Mouse (Mus musculus) E14TG2a.4 (cell line): ENCODE data around the gene Hoga1.

Experiments
- H3K27me3 ChIP-seq: 2 replicates; pipeline ENCODE4 v1.6.1; 2014; ENCODE audit warnings: low read length, control low read depth; ENCODE audit not compliant: insufficient read depth
- H3K36me3 ChIP-seq: 2 replicates; pipeline ENCODE4 v1.6.1; 2014; ENCODE audit warnings: low read length, control low read depth; ENCODE audit not compliant: insufficient read depth
- H3K4me1 ChIP-seq: replicated peaks from 2 replicates; pipeline ENCODE4 v1.6.1; 2014; ENCODE audit warnings: low read depth, low read length, control low read depth
- H3K4me3 ChIP-seq: replicated peaks from 2 replicates; pipeline ENCODE4 v1.5.1; 2014; ENCODE audit warnings: mild to moderate bottlenecking, low read length
- H3K9me3 ChIP-seq: 2 replicates; pipeline ENCODE4 v1.6.1; 2014; ENCODE audit warnings: low read length, control low read depth
- CTCF ChIP-seq: conservative IDR thresholded peaks from 2 replicates; pipeline ENCODE4 v1.5.1; 2014; ENCODE audit warnings: low read length
- NANOG ChIP-seq: IDR thresholded peaks from 2 replicates; pipeline ENCODE4 v1.6.1; 2014; ENCODE audit warnings: borderline replicate concordance, low read length, mixed read lengths
- POU5F1 ChIP-seq: IDR thresholded peaks from 2 replicates; pipeline ENCODE4 v1.6.1; 2014; ENCODE audit warnings: low read length, borderline replicate concordance

The Hoga1 gene

DNA sequence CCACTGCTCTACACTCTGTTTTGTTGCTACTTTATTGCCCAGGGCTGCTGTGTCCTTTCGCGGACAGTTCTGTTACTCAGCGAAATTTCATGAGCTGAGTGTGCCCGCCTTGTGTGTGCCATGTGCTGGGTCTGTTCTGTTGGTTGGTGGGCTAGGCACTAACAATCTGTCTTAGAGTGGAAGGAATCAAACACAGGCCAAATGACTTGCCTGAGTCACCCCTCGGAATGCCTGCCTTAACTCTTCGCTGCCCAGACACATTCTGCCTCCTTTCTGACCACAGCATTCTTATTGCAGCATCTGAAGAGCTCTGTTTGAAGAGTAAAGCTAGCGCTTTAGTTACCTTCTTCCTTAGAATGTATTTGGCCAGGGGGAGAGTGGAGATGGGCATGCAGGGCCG is 38.8 kb upstream of the Hoga1 start:
- H3K27me3 ChIP-seq: no peaks in the 10 kb centered on the region
- H3K4me3 ChIP-seq: no peak overlapping the region
- H3K4me1 ChIP-seq: peaks cover 65% of the 10 kb centered on the region
- peaks cover 5% of the 10 kb centered on the region for H3K36me3 ChIP-seq
- H3K9me3 ChIP-seq: no peaks in the 10 kb centered on the region
- TF ChIP-seq POU5F1 (no peak), CTCF (no peak), NANOG (no peak)

DNA sequence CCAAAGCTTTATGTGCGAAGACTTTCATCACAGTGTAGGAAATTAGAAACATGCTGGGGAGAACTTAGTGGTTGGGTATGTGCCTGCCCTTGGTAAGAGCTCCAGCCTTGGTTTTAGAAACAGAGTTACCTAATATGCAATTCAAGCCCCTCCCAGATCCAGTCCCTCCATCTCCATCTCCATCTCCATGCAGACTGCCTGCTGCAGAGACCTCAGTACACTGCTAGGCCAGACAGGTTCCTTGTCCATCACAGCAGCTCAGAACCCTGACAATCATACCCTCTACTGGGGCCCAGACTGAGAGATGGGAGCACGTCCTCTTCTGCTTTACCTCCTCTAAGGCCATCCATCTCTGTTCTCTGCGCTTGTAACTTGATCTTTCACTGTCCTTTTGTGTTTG is 36.8 kb upstream of the Hoga1 start:
- peaks cover 12% of the 10 kb centered on the region for H3K36me3 ChIP-seq
- peaks cover 63% of the 10 kb centered on the region for H3K4me1 ChIP-seq
- peak overlapping the region; percentile 15; the same call in 1 of the 2 replicates for H3K4me3 ChIP-seq
- no peaks in the 10 kb centered on the region for H3K9me3 ChIP-seq
- no peaks in the 10 kb centered on the region for H3K27me3 ChIP-seq
- TF ChIP-seq CTCF: no peak
- no peak for TF ChIP-seq NANOG
- TF ChIP-seq POU5F1: no peak

DNA sequence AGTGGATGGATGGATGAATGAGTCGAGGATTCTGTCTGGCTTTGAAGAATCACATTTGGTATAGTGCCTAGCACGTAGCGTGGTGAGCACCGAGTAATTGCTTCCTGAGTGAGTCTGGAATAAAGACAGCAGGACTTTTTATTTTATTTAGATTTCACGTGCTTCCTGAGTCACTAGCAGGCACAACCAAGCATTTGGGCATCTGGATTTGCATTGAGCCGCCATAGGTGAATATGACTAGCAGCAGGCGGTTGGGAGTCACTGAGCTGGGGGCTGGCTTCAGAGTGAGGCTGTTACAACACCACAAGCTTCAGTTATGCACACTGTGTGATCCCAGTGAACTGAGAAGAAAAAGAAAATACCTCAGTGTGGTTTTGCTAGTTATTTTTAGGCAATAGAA is 36.3 kb upstream of the Hoga1 start:
- peaks cover 16% of the 10 kb centered on the region for H3K36me3 ChIP-seq
- no peaks in the 10 kb centered on the region for H3K27me3 ChIP-seq
- TF ChIP-seq NANOG: no peak
- TF ChIP-seq POU5F1: no peak
- TF ChIP-seq CTCF: no peak
- no peaks in the 10 kb centered on the region for H3K9me3 ChIP-seq
- 0 out of 2 replicates have a peak overlapping the region, but pooled peaks have one; percentile 15 for H3K4me3 ChIP-seq
- H3K4me1 ChIP-seq: peaks cover 65% of the 10 kb centered on the region

DNA sequence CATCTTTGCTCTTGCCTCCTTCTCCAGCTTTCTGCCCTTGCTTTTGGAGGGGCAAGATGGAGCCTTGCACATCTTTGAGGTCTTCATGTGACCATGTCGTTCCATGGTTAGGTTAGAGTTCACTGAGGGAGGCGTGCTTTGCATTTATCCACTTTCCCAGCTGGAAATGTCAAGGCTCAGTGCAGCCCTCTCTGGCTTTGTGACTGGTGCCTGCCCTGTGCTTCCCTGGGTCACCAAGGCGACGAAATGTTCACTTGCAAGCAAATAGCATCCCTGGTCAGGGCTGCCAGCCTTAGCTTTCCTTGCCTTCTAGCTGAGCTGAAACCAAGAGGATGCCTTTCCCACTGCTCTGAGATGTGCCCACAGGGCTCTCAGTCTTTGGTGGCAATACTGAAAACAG is 35.0 kb upstream of the Hoga1 start:
- H3K9me3 ChIP-seq: no peaks in the 10 kb centered on the region
- H3K4me1 ChIP-seq: peaks cover 63% of the 10 kb centered on the region
- H3K36me3 ChIP-seq: peaks cover 16% of the 10 kb centered on the region
- no peaks in the 10 kb centered on the region for H3K27me3 ChIP-seq
- no peak overlapping the region for H3K4me3 ChIP-seq
- no peak for TF ChIP-seq CTCF

DNA sequence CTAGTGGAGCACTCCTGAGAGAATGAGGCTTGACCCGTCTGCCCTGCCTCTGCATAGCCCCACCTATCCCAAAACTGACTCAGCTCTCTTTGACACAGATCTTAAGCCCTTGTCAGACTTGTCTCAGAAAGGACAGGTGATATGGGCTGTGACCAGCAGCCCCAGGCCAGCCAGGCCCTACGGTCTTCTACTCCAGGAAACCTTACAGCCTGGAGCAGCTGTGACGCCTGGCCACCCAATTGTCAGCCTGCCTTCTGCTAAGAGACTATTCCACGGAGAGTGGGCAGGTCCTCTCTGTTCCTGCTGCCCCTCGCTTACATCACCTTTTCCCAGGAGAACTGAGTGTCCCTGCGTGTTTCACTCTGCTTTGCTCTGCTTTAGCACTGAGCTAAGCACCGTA is 34.3 kb upstream of the Hoga1 start:
- TF ChIP-seq POU5F1: no peak
- no peaks in the 10 kb centered on the region for H3K27me3 ChIP-seq
- H3K4me1 ChIP-seq: peaks cover 63% of the 10 kb centered on the region
- no peak overlapping the region for H3K4me3 ChIP-seq
- peaks cover 16% of the 10 kb centered on the region for H3K36me3 ChIP-seq
- no peaks in the 10 kb centered on the region for H3K9me3 ChIP-seq

DNA sequence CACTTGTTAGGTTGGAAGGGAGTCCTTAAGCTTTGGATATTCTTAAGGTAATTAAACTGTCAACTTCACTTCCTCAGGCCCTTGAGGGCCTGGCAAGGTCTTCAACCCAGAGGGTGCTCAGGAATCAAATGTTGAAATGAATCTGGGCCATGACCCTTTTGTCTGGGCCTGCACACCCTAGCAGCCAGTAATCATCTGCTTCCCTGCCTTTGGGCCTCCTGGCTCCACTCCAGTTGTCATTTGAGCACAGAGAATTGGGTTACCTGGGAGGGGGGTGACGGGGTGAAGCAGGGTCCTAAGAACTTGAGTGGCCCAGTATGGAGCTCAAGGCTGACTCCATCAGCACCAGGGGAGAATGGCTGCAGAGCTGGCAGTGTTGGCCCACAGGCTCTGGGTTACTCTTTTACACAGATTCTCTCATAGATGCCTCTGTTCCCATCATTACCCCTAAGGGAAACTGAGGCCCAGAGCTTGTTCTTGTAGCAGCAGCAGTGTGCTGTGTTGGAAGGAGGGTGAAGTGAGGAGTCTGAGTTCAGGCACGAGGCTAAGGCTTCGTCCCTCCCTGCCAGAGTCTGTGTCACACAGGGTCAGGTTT is 31.1 kb upstream of the Hoga1 start:
- no peak overlapping the region for H3K4me3 ChIP-seq
- H3K27me3 ChIP-seq: no peaks in the 10 kb centered on the region
- no peak for TF ChIP-seq POU5F1
- no peak for TF ChIP-seq NANOG
- no peak for TF ChIP-seq CTCF
- peaks cover 18% of the 10 kb centered on the region for H3K36me3 ChIP-seq
- H3K9me3 ChIP-seq: no peaks in the 10 kb centered on the region
- peaks cover 63% of the 10 kb centered on the region for H3K4me1 ChIP-seq

DNA sequence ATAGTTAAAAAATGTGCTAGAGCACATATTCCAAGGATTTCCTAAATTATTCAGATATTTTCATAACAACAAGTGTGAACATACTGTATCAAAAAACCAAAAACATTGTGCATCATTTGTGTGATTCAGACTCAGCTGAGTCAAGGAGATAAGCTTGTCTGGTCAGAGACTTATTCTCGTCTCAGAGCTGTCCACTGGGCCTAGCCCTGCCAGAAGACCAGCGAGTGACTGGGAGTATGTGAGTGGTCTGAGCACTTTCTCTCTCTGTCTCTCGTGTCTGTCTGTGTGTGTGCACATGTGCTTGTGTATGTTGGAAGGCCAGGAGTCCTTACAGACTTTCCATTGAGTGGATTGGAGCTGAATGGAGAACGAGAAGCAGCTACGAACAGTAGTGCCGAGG is 30.4 kb upstream of the Hoga1 start:
- Histone ChIP-seq H3K4me1 (peaks cover 61% of the 10 kb centered on the region), H3K4me3 (no peak overlapping the region), H3K36me3 (peaks cover 18% of the 10 kb centered on the region), H3K27me3 (no peaks in the 10 kb centered on the region), H3K9me3 (no peaks in the 10 kb centered on the region)
- no peak for TF ChIP-seq POU5F1

DNA sequence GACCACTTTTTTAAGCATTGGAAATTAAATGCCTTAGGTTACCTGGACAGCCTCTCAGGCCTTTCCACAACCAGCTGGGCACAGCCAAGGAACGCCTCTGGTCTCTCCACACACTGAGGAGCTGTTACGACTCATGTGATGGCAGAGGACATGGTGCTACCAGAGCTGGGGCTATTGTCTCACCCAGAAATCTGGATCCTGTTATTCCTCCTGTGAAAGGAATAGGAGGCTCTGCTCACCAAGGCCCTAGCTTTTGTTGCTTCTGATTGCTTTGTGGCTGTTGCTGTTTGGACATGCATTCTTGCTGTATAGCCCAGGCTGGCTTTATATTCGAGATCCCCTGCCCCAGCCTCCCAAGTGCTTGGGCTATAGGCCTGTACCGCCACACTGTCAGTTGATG is 29.2 kb upstream of the Hoga1 start:
- H3K36me3 ChIP-seq: peaks cover 16% of the 10 kb centered on the region
- H3K4me1 ChIP-seq: peaks cover 54% of the 10 kb centered on the region
- no peaks in the 10 kb centered on the region for H3K27me3 ChIP-seq
- no peaks in the 10 kb centered on the region for H3K9me3 ChIP-seq
- TF ChIP-seq CTCF (no peak), NANOG (no peak), POU5F1 (no peak)
- no peak overlapping the region for H3K4me3 ChIP-seq

DNA sequence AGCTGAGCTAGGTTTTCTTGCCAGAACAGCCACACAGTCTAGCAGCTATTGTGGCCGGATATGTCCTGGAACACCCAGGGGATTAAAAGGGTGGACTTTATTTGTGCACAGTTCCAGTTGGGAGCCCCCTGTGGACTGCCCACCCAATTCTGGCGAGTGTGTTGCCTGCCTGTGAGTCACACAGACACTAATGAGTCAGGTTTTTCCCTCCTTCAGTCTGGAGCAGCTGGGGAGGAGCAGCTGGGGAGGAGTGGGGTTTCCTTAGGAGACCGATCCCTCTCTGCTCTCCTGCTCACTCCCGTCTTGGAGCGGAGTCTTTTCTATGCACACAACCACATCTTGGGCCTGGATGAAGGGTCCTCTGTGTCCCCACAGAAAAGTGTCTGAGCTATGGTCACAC is 28.6 kb upstream of the Hoga1 start:
- Histone ChIP-seq H3K36me3 (peaks cover 10% of the 10 kb centered on the region), H3K27me3 (no peaks in the 10 kb centered on the region), H3K9me3 (no peaks in the 10 kb centered on the region), H3K4me1 (peaks cover 57% of the 10 kb centered on the region), H3K4me3 (no peak overlapping the region)
- no peak for TF ChIP-seq NANOG
- TF ChIP-seq CTCF: no peak
- no peak for TF ChIP-seq POU5F1
